ENCODE assay signal across 15 mouse cellular contexts in the genomic region with DNA sequence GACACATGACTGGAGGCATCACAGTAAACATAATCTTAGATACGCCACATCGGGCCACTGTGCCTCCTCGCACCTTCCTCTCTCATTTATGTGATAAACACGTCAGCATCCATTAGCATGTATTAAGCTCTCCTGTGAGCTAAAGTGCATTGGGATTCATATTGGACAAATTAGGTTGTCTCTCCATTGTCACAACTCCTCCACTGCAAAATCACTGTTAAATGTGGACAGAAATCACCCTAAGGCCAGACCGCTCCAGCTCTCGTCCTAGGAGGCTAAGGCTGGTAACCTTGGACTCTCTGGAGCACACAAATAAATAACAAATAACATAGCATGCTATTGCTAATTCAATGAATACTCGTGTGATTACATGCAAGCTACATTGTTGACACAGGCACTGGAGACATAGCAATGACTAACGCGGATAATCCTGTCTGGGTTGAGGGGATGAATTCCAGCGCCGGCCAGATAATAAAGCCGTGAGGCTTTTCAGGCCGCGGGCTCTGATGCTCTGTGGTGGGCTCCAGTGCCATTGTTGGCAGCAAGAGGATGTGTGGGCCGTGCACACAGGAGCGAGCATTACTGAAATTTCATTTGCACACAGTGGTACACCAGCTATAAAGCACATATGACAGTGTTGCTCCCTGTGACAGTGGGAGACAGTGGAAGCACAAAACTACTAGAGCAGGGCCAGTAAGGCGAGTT.
DNase-seq lines count a peak whose midpoint lies in the region; ATAC-seq lines count a peak whose summit lies in the region.
"Had no signal": no experiment of that assay in that cellular context is flagged by ENCODE, and none has a peak within 500 bp of the region (broad histone marks: within the 10 kb centered on the region; RNA-seq: fewer than 3 reads in every experiment).

No protein-coding gene starts in this region.

- no peak overlapping the region for H3K27ac ChIP-seq in forebrain, embryonic 11.5 days (ENCODE audit: low read depth, low read length)
- H3K27ac ChIP-seq in forebrain, embryonic 10.5 days: no peak overlapping the region
- peak overlapping the region; percentile 40; the same call in 1 of the 2 replicates for H3K27ac ChIP-seq in forebrain, embryonic 13.5 days
- peak overlapping the region; percentile 34; the same call in 1 of the 2 replicates for H3K27ac ChIP-seq in hindbrain, embryonic 15.5 days (replicated peaks)
- H3K27ac ChIP-seq in midbrain, embryonic 15.5 days: peak overlapping the region; percentile 38; the same call in 1 of the 2 replicates
- H3K27ac ChIP-seq: heart, embryonic 10.5 days; layer of hippocampus, adult 2 months; limb, embryonic 15.5 days; liver, embryonic 15.5 days; macrophage had no signal

- H3K27me3 ChIP-seq in forebrain, embryonic 11.5 days (ENCODE audit: control insufficient read depth, insufficient read depth, low read length): no peaks in the 10 kb centered on the region
- no peaks in the 10 kb centered on the region for H3K27me3 ChIP-seq in forebrain, embryonic 10.5 days (ENCODE audit: poor library complexity, severe bottlenecking)
- H3K27me3 ChIP-seq in forebrain, embryonic 13.5 days: no peaks in the 10 kb centered on the region
- no peaks in the 10 kb centered on the region for H3K27me3 ChIP-seq in hindbrain, embryonic 15.5 days
- no peaks in the 10 kb centered on the region for H3K27me3 ChIP-seq in midbrain, embryonic 15.5 days (replicated peaks)
- H3K27me3 ChIP-seq: limb, embryonic 15.5 days; liver, embryonic 15.5 days had no signal

- peaks cover 3% of the 10 kb centered on the region; the same call in 1 of the 2 replicates for H3K4me1 ChIP-seq in forebrain, embryonic 11.5 days (replicated peaks; ENCODE audit: control insufficient read depth, insufficient read depth, low read length)
- H3K4me1 ChIP-seq in forebrain, embryonic 10.5 days: peaks cover 13% of the 10 kb centered on the region
- peaks cover 14% of the 10 kb centered on the region for H3K4me1 ChIP-seq in forebrain, embryonic 13.5 days
- peaks cover 16% of the 10 kb centered on the region; the same call in 1 of the 2 replicates for H3K4me1 ChIP-seq in hindbrain, embryonic 15.5 days (replicated peaks)
- H3K4me1 ChIP-seq in midbrain, embryonic 15.5 days: peaks cover 22% of the 10 kb centered on the region
- H3K4me1 ChIP-seq: heart, embryonic 10.5 days; liver, embryonic 15.5 days had no signal

- no peaks in the 10 kb centered on the region for H3K36me3 ChIP-seq in forebrain, embryonic 11.5 days (ENCODE audit: control insufficient read depth, insufficient read depth, low read length)
- H3K36me3 ChIP-seq in forebrain, embryonic 10.5 days (replicated peaks): no peaks in the 10 kb centered on the region
- no peaks in the 10 kb centered on the region for H3K36me3 ChIP-seq in forebrain, embryonic 13.5 days (ENCODE audit: poor library complexity, severe bottlenecking)
- no peaks in the 10 kb centered on the region for H3K36me3 ChIP-seq in hindbrain, embryonic 15.5 days
- H3K36me3 ChIP-seq in midbrain, embryonic 15.5 days (replicated peaks): no peaks in the 10 kb centered on the region
- H3K36me3 ChIP-seq: heart, embryonic 10.5 days; limb, embryonic 15.5 days; liver, embryonic 15.5 days had no signal

- no peaks in the 10 kb centered on the region for H3K9me3 ChIP-seq in forebrain, embryonic 11.5 days (ENCODE audit: control insufficient read depth, low read length)
- no peaks in the 10 kb centered on the region for H3K9me3 ChIP-seq in forebrain, embryonic 10.5 days
- H3K9me3 ChIP-seq in forebrain, embryonic 13.5 days (replicated peaks): no peaks in the 10 kb centered on the region
- H3K9me3 ChIP-seq in hindbrain, embryonic 15.5 days: no peaks in the 10 kb centered on the region
- H3K9me3 ChIP-seq in midbrain, embryonic 15.5 days: no peaks in the 10 kb centered on the region
- H3K9me3 ChIP-seq: heart, embryonic 10.5 days; limb, embryonic 15.5 days; liver, embryonic 15.5 days had no signal

- H3K4me3 ChIP-seq in forebrain, embryonic 11.5 days (ENCODE audit: low read depth, low read length): no peak overlapping the region
- H3K4me3 ChIP-seq in forebrain, embryonic 10.5 days: no peak overlapping the region
- H3K4me3 ChIP-seq in forebrain, embryonic 13.5 days: no peak overlapping the region
- H3K4me3 ChIP-seq in hindbrain, embryonic 15.5 days: no peak overlapping the region
- H3K4me3 ChIP-seq in midbrain, embryonic 15.5 days: no peak overlapping the region
- H3K4me3 ChIP-seq: heart, embryonic 10.5 days; layer of hippocampus, adult 2 months; limb, embryonic 15.5 days; liver, embryonic 15.5 days had no signal

- WGBS in forebrain, embryonic 11.5 days: 74% methylated on average over 17 of the region's 17 CpGs
- WGBS in forebrain, embryonic 10.5 days: 82% methylated on average over 17 of the region's 17 CpGs
- 48% methylated on average over 17 of the region's 17 CpGs for WGBS in forebrain, embryonic 13.5 days
- WGBS in hindbrain, embryonic 15.5 days: 53% methylated on average over 17 of the region's 17 CpGs
- WGBS in midbrain, embryonic 15.5 days: 25% methylated on average over 17 of the region's 17 CpGs

- DNase-seq in forebrain, embryonic 11.5 days (ENCODE audit: low spot score): no peak
- DNase-seq in forebrain, embryonic 10.5 days (ENCODE audit: extremely low spot score, low spot score): no peak
- no peak for DNase-seq in kidney, adult 8-10 months
- no peak for DNase-seq in Muller cell, postnatal 12 days (ENCODE audit: inconsistent ontology term)
- DNase-seq: kidney, postnatal 14 days had no signal

- no peak overlapping the region for H3K4me2 ChIP-seq in forebrain, embryonic 11.5 days (ENCODE audit: low read depth, low read length, severe bottlenecking)
- no peak overlapping the region for H3K4me2 ChIP-seq in forebrain, embryonic 13.5 days
- no peak overlapping the region for H3K4me2 ChIP-seq in hindbrain, embryonic 15.5 days
- no peak overlapping the region for H3K4me2 ChIP-seq in midbrain, embryonic 15.5 days
- H3K4me2 ChIP-seq: limb, embryonic 15.5 days; liver, embryonic 15.5 days had no signal

- ATAC-seq in forebrain, embryonic 11.5 days (replicated peaks; ENCODE audit: low FRiP score): peak; percentile 58
- ATAC-seq in forebrain, embryonic 13.5 days: peak; percentile 61
- ATAC-seq in hindbrain, embryonic 15.5 days (ENCODE audit: low FRiP score, low read depth): peak; percentile 35; the same call in 1 of the 2 replicates
- ATAC-seq in midbrain, embryonic 15.5 days (replicated peaks): peak; percentile 70
- no peak for ATAC-seq in monocyte, adult 5-6 weeks (replicated peaks; ENCODE audit: insufficient number of reproducible peaks, low FRiP score, low TSS enrichment, poor library complexity, severe bottlenecking)
- ATAC-seq: Patski had no signal

- no peak overlapping the region for H3K9ac ChIP-seq in forebrain, embryonic 11.5 days (ENCODE audit: low read length)
- peak overlapping the region; percentile 31; the same call in 1 of the 2 replicates for H3K9ac ChIP-seq in forebrain, embryonic 13.5 days
- no peak overlapping the region for H3K9ac ChIP-seq in hindbrain, embryonic 15.5 days
- H3K9ac ChIP-seq in midbrain, embryonic 15.5 days: no peak overlapping the region
- H3K9ac ChIP-seq: limb, embryonic 15.5 days; liver, embryonic 15.5 days had no signal

Comparison
In these comparisons a context has a peak if more than half of its experiments do, and no peak if none do; other contexts are left out.
1. H3K27ac ChIP-seq: peak in forebrain, embryonic 13.5 days (single experiment), hindbrain, embryonic 15.5 days (single experiment) and midbrain, embryonic 15.5 days (single experiment); none in forebrain, embryonic 11.5 days (single experiment) and forebrain, embryonic 10.5 days (single experiment).